Mouse (Mus musculus): ENCODE data around the gene Nucks1. TPM values are rescaled to one million over a fixed set of nuclear protein-coding genes. Genes with fewer than 3 reads are reported as not detected.

The Nucks1 gene
- polyA plus RNA-seq, 1 experiment from 2014 or later, result 102 TPM

DNA sequence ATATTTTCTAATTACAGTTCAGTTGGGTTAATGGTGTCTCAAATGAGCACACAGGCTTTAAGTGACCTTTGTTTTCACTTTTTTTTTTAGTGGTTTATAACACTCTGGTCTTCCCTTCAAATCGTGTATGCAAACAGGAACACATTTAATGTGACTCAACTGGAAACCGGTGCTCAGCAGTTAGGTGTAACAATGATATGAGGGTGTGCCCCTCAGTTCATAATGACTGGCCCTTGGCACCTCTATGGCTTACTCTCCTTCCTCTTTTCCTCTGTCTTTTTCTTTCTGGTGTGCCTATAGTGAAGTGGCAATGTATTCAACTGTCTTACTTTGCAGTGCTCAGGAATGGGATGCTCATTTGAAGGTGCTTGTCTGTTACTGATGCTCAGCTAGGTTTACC is 23.1 kb downstream of the Nucks1 start:
- Histone ChIP-seq H3K36me3 (peaks cover 43% of the 10 kb centered on the region), H3K4me3 (no peak overlapping the region), H3K27ac (replicated peaks) (no peak overlapping the region), H3K4me1 (no peaks in the 10 kb centered on the region), H3K9me3 (no peaks in the 10 kb centered on the region), H3K9ac (replicated peaks) (no peak overlapping the region), H3K4me2 (replicated peaks) (no peak overlapping the region), H3K27me3 (no peaks in the 10 kb centered on the region)
- no peak for ATAC-seq (ENCODE audit: low FRiP score, low read depth)
- 91% methylated on average over 2 of the region's 2 CpGs for WGBS

- H3K4me3 ChIP-seq, result no peak overlapping the region
- peaks cover 15% of the 10 kb centered on the region for H3K36me3 ChIP-seq
- H3K4me1 ChIP-seq, result peaks cover 3% of the 10 kb centered on the region; the same call in 1 of the 2 replicates
- H3K4me2 ChIP-seq (replicated peaks), result no peak overlapping the region
- 56% methylated on average over 6 of the region's 6 CpGs for WGBS
- peak; percentile 60 for ATAC-seq (ENCODE audit: low FRiP score, low read depth)
- H3K27me3 ChIP-seq, result no peaks in the 10 kb centered on the region
- no peak overlapping the region for H3K9ac ChIP-seq (replicated peaks)
- H3K27ac ChIP-seq (replicated peaks), result no peak overlapping the region; the same call in 1 of the 2 replicates
- no peaks in the 10 kb centered on the region for H3K9me3 ChIP-seq
Observed at GRCm38 (mm10) chr1:131937659-131938305, 27.4 kb downstream of the Nucks1 start.

- no peak for ATAC-seq (ENCODE audit: low FRiP score, low read depth)
- Histone ChIP-seq H3K9ac (replicated peaks) (no peak overlapping the region), H3K4me2 (replicated peaks) (no peak overlapping the region), H3K4me1 (peaks cover 3% of the 10 kb centered on the region; the same call in 1 of the 2 replicates), H3K36me3 (peaks cover 10% of the 10 kb centered on the region), H3K27ac (replicated peaks) (no peak overlapping the region), H3K9me3 (no peaks in the 10 kb centered on the region), H3K4me3 (no peak overlapping the region), H3K27me3 (no peaks in the 10 kb centered on the region)
- 86% methylated on average over 1 of the region's 1 CpGs for WGBS
Observed at GRCm38 (mm10) chr1:131938811-131939210, 28.5 kb downstream of the Nucks1 start.

DNA sequence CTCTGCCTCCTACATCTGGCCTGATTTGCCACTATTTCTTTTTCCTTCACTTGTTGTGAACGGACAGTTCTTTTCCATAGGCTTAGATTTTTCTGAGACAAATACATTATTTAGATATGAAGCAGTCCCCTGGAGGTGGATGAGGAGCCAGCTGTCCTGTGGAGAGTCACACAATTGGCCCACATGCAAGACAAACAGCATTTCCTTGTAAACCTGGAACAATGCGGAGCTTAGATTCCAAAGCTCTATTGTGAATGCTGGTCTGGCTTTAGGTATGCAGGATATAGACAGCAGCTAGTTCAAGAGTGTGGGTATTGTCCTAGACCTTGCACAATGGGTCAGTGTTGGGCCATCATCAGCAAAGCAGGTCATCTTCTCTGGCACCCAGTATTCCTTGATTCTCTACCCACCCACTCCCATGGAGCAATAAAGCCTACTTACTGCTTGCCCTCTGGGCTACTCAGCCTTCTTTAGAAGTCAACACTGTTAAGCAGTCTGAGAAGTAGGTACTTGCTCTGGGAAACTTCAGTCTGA is 30.4 kb downstream of the Nucks1 start:
- no peak overlapping the region for H3K9ac ChIP-seq (replicated peaks)
- H3K36me3 ChIP-seq, result peaks cover 6% of the 10 kb centered on the region; the same call in 1 of the 2 replicates
- H3K4me1 ChIP-seq, result peaks cover 3% of the 10 kb centered on the region; the same call in 1 of the 2 replicates
- no peak for ATAC-seq (ENCODE audit: low FRiP score, low read depth)
- no peaks in the 10 kb centered on the region for H3K27me3 ChIP-seq
- H3K27ac ChIP-seq (replicated peaks), result 0 out of 2 replicates have a peak overlapping the region, but pooled peaks have one; percentile 20
- 47% methylated on average over 2 of the region's 2 CpGs for WGBS
- H3K4me3 ChIP-seq, result no peak overlapping the region
- no peak overlapping the region for H3K4me2 ChIP-seq (replicated peaks)
- no peaks in the 10 kb centered on the region for H3K9me3 ChIP-seq

GRCm38 (mm10) chr1:131941501-131941900 is 31.2 kb downstream of the Nucks1 start:
- Histone ChIP-seq H3K4me3 (no peak overlapping the region), H3K27ac (replicated peaks) (no peak overlapping the region), H3K36me3 (peaks cover 6% of the 10 kb centered on the region; the same call in 1 of the 2 replicates), H3K4me1 (peaks cover 3% of the 10 kb centered on the region; the same call in 1 of the 2 replicates), H3K9me3 (no peaks in the 10 kb centered on the region), H3K27me3 (no peaks in the 10 kb centered on the region), H3K9ac (replicated peaks) (no peak overlapping the region), H3K4me2 (replicated peaks) (no peak overlapping the region)
- WGBS, result 98% methylated on average over 1 of the region's 1 CpGs
- no peak for ATAC-seq (ENCODE audit: low FRiP score, low read depth)

DNA sequence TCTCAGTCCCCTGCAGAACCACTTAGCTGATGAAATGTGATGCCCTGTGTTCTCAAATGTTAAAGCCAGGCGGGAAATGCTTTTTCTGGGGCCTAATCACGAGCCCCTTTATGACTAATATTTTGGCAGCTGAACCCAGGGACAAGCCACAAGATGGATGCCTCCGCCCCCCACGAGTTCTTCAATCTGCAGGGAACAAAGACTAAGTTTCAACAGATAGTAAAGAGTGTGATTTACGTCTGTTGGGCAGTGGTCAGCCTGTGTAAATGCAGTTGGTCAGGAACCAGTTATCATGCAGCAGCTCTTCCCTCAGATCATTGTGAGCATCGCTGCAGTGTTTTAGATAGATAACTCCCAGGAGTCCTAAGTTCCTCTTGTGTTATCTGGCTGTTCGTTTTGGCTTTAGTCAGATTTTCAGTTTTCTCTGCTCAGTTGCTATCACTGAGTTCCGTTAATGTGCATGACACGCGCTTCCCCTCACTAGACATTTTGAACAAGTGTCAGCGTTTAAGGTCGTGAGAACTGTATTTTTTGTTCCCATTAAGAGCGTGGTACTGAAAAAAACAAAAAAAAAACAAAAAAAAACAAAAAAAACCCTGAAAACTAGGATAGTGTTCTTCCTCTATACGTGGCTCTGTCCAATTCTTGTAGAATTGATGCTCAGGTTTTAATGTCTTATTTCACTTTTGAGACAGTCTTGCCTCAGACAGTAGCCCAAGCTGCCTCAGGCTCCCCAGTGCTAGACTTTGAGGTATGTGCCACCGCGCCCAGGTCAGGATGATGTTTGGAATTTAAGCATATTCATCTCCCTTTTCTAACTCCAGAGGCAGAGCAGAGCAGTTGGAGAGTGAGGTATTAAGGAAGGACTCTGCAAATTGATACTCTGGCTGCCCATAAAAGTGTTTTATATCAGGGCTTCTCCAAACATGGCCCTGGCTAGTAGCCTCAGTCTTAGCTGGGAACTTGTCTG is 32.6 kb downstream of the Nucks1 start:
- Histone ChIP-seq H3K9me3 (no peaks in the 10 kb centered on the region), H3K4me2 (replicated peaks) (no peak overlapping the region), H3K36me3 (peaks cover 6% of the 10 kb centered on the region; the same call in 1 of the 2 replicates), H3K9ac (replicated peaks) (no peak overlapping the region), H3K4me1 (peaks cover 4% of the 10 kb centered on the region; the same call in 1 of the 2 replicates), H3K27ac (replicated peaks) (no peak overlapping the region), H3K4me3 (no peak overlapping the region), H3K27me3 (no peaks in the 10 kb centered on the region)
- 80% methylated on average over 16 of the region's 16 CpGs for WGBS
- ATAC-seq (ENCODE audit: low FRiP score, low read depth), result no peak

- Histone ChIP-seq H3K9ac (replicated peaks) (no peak overlapping the region), H3K27ac (replicated peaks) (no peak overlapping the region), H3K9me3 (no peaks in the 10 kb centered on the region), H3K27me3 (no peaks in the 10 kb centered on the region), H3K4me3 (no peak overlapping the region), H3K4me2 (replicated peaks) (no peak overlapping the region), H3K4me1 (peaks cover 4% of the 10 kb centered on the region; the same call in 1 of the 2 replicates), H3K36me3 (no peaks in the 10 kb centered on the region)
- ATAC-seq (ENCODE audit: low FRiP score, low read depth), result no peak
- 77% methylated on average over 10 of the region's 10 CpGs for WGBS
Observed at GRCm38 (mm10) chr1:131945674-131946440, 35.5 kb downstream of the Nucks1 start.

DNA sequence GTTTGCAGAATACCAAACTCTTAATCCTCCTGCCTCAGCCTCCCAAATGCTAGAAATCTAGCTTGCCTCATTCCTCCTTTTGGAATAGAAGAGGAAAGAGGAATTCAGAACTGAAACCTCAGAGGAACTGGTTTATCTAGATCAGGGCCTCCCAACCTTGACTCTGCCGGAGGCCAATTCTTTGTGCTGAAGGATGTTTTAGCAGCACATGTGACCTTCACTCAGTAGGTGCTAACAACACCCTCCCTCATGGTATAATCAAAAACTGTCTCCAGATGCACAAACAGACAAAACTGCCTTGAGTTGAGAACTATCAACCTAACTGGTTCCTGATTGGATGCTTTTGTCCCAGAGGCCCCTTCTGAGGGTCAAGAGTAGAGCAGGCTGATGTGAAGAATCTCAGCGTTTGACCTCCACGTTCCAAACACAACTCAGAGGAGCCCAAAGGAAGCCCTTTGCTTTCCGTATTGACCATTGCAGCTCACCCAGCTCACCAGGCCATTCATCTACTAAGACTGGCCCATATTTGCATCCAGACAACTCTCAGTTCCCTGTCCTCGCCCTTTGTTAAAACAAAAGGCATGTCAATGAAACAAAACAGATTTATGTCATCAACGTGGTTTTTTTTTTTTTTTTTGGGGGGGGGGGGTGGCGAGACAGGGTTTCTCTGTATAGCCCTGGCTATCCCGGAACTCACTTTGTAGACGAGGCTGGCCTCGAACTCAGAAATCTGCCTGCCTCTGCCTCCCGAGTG is 36.3 kb downstream of the Nucks1 start:
- ATAC-seq (ENCODE audit: low FRiP score, low read depth), result no peak
- Histone ChIP-seq H3K4me1 (peaks cover 4% of the 10 kb centered on the region; the same call in 1 of the 2 replicates), H3K4me3 (no peak overlapping the region), H3K27ac (replicated peaks) (no peak overlapping the region), H3K9ac (replicated peaks) (no peak overlapping the region), H3K36me3 (no peaks in the 10 kb centered on the region), H3K27me3 (no peaks in the 10 kb centered on the region), H3K4me2 (replicated peaks) (no peak overlapping the region), H3K9me3 (no peaks in the 10 kb centered on the region)
- 92% methylated on average over 11 of the region's 11 CpGs for WGBS

DNA sequence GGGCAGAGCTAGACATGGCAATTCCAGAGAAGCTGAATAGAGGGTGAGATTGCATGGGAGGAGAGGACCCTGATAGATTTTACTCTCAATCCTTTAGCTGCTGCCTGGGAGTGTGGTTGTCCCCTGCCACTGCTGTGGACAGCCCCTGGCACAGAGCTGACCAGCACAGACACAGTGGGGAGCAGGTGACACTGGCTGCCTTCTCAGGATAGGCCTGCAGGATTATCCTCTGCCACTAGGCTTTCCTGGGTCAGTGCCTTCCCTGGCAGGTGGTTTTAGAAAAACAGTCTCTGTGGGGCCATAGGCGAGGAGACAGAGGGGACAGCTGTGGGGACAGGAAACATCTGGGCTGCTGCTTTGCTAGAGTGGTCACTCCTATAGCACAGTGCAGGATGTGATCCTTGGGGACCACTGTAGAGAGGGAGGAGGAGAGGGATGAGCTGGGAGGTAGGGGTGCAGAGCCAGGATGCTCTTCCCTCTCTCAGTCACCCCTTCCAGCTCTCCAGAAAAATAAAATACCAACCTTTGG is 37.7 kb downstream of the Nucks1 start:
- no peak for ATAC-seq (ENCODE audit: low FRiP score, low read depth)
- peak overlapping the region; percentile 39; the same call in 1 of the 2 replicates for H3K27ac ChIP-seq (replicated peaks)
- H3K27me3 ChIP-seq, result no peaks in the 10 kb centered on the region
- H3K9ac ChIP-seq (replicated peaks), result no peak overlapping the region
- H3K9me3 ChIP-seq, result no peaks in the 10 kb centered on the region
- peaks cover 4% of the 10 kb centered on the region; the same call in 1 of the 2 replicates for H3K4me1 ChIP-seq
- no peak overlapping the region for H3K4me3 ChIP-seq
- H3K36me3 ChIP-seq, result no peaks in the 10 kb centered on the region
- no peak overlapping the region for H3K4me2 ChIP-seq (replicated peaks)
- WGBS, result 25% methylated on average over 1 of the region's 1 CpGs

GRCm38 (mm10) chr1:131954242-131954865 is 44.0 kb downstream of the Nucks1 start:
- Histone ChIP-seq H3K9ac (replicated peaks) (no peak overlapping the region), H3K27ac (replicated peaks) (no peak overlapping the region), H3K27me3 (peaks cover 9% of the 10 kb centered on the region; the same call in 1 of the 2 replicates), H3K9me3 (no peaks in the 10 kb centered on the region), H3K4me3 (no peak overlapping the region), H3K36me3 (no peaks in the 10 kb centered on the region), H3K4me2 (replicated peaks) (no peak overlapping the region), H3K4me1 (peaks cover 4% of the 10 kb centered on the region; the same call in 1 of the 2 replicates)
- 87% methylated on average over 12 of the region's 12 CpGs for WGBS
- no peak for ATAC-seq (ENCODE audit: low FRiP score, low read depth)

All from midbrain, embryonic 12.5 days (tissue).